Mouse (Mus musculus) kidney, adult 2 months (tissue): Measurements from ENCODE around the gene Wsb1.

Experiments used
- CTCF ChIP-seq: fragments of 200-500 bp; conservative IDR thresholded peaks from 2 replicates; pipeline ENCODE4 v1.5.1; 2011; ENCODE audit warnings: low read depth, mild to moderate bottlenecking, control low read depth, low read length, moderate library complexity, mixed read lengths; ENCODE audit not compliant: insufficient read depth, insufficient read length
- POLR2A ChIP-seq: fragments of 200-500 bp; IDR thresholded peaks from one replicate; pipeline ENCODE4 v1.6.1; 2011; ENCODE audit warnings: low read depth, low read length, control low read depth

DNA sequence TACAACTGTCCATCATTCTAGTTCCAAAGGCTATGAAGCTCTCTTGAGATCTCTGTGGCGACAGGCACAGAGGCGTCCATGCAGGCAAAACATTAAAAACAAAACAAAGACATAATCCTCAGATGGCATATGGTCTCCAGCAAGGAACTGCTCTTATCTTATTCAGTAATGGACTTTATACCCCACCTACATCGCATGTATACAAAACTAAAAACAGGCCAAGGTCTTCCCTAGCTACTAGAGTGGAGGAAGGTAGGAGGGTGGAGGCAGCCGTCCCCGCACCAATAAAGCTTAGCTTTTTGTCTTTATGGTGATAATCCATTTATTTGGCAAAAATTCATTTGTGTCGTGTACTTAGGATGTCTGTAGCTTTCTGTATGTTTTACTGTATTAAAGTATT is 48.6 kb upstream of the Wsb1 start:
- TF ChIP-seq CTCF: no peak
- no peak for TF ChIP-seq POLR2A
